Mouse (Mus musculus) cerebellum, adult 18-20 months (tissue): ENCODE data around the gene Naf1.

Experiments
- DNase-seq, 2 experiments: peaks; one replicate each; pipeline ENCODE4 v3.0.0; 2021

The Naf1 gene

DNA sequence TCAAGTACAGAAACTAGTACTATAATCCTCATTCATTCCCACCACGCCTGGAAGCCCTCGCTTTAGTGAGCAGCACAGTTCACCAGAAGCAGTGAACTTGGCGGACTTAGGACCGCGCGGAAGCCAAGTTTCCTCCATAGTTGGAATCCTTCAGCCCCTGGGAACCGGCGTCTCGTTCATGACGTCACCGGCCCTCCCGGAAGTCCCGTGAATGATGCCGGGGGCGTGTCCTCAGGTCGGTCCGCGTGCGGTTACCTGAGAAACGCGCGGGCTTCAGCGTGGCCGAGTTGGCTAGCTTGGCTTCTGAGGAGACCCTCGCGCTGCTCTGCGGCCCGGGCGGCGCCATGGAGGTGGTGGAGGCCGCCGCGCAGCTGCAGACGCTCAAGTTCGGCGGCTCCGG is at the start of gene Naf1:
TSS of gene Naf1 (plus strand) at position 195 of the 400 bp plus-strand sequence.
- DNase-seq: peak; percentile 94 to 98

DNA sequence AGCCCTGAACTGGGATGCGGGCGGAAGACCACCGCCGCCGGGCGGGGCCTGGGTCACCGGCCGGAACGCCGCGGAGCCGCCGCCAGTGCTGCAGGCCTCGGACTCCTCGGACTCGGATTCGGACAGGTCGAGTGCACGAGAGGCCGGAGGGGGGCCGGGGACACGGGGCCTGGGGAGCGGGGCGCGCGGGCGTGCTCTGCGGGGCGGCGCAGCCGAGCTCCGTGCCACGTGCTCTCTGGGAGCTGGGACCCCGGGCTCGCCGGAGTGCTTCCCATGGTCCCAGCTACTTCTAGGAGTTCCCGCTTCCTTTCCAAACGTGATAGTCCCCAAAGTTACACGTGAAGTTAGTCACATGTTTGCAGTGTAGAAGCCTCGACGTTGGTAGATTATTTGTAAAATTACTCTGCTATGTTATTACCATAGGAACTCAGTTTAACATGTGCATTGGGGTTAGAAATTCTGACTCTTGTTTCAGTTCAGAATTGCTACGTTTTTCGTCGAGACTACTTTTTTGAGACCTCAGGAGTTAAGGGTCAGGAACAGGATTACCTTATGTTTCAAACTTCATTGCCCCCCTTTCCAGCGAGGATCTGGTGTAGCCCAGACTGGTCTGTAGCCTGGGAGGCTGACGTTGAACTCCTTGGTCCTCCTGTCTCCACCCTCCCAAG is 1.0 kb downstream of the Naf1 start:
- DNase-seq: peak; percentile 23 to 51

GRCm38 (mm10) chr8:66861589-66862500 is 1.8 kb downstream of the Naf1 start:
- no peak for DNase-seq

DNA sequence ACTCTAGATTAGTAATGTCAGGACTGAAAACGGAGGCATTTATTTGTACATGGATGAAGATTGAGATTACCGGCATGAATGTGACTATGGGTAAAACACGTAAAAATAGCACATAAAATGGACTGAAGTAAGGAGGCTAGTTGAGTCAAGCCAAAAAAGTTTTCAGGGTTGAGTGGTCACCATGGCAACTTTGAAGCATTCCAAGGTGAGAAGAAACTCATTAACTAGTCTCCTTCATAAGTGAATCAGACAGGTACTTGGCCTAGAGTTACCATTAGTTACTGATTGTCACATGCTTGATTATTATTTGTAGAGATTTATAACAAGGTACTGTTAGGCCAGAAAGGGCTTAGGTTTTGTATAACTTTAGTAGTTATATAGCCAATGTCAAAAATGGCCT is 3.7 kb downstream of the Naf1 start:
- no peak for DNase-seq

DNA sequence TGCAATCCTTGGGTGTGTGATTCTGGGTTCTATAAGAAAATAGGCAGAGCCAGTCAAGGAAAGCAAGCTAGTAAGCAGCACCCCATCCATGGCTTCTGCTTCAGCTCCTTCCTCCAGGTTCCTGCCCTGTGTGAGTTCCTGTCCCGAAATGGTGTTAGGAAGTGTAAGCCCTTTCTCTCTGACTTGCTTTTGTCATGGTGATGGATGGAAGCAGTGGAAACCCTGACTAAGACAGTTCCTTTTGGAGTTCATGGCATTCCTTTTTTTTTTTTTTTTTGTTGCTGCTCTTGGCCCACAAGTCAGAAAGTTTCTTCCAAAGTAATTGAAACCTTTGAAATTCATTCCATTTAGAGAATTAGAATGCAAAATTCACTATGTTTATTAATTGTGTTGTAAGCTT is 5.1 kb downstream of the Naf1 start:
- DNase-seq: no peak

GRCm38 (mm10) chr8:66867679-66868078 is 7.7 kb downstream of the Naf1 start:
- DNase-seq: no peak

- no peak for DNase-seq
Measured at GRCm38 (mm10) chr8:66869211-66869932, 9.4 kb downstream of the Naf1 start.

DNA sequence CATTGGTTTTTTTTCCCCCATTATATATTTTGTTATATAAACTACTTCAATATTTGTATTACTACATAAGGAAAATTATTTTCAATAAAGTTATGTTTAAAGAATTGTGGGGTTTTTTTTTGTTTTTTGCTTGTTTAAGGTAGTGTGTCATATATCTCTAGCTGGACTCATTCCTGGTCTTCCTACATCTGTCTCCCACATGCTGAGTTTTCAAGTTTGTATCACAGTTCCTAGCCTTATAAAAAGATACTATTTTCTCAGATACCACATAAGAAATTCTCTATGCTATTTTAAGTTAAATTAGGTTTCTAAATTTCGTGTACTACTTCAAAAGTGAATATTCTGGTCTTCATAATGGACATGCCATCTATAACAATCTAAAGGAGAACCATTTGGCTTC is 23.8 kb downstream of the Naf1 start:
- no peak for DNase-seq

GRCm38 (mm10) chr8:66891879-66892278 is 31.9 kb downstream of the Naf1 start:
- no peak for DNase-seq

- no peak for DNase-seq
Measured at GRCm38 (mm10) chr8:66905000-66905399, 45.0 kb downstream of the Naf1 start.

DNA sequence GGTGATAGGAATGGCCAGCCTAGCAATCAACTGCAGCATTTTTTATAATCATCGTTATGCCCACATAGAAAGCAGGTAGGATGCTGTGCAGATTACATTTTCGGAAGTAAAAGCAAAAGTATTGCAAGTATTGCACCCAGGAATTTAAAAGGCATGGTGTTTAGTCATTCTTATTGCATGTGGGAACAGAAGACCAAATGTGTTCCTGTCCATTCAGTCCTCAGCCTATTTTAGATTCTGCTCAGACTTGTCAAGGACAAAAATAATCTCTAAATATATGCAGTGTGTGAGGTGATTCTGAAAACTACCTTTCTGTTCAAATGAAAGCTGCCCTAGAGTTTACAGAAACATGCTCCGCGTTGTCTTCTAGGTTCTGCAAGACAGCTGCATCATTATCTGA is 45.5 kb downstream of the Naf1 start:
- no peak for DNase-seq

- DNase-seq: no peak
Measured at GRCm38 (mm10) chr8:66906116-66906515, 46.1 kb downstream of the Naf1 start.

DNA sequence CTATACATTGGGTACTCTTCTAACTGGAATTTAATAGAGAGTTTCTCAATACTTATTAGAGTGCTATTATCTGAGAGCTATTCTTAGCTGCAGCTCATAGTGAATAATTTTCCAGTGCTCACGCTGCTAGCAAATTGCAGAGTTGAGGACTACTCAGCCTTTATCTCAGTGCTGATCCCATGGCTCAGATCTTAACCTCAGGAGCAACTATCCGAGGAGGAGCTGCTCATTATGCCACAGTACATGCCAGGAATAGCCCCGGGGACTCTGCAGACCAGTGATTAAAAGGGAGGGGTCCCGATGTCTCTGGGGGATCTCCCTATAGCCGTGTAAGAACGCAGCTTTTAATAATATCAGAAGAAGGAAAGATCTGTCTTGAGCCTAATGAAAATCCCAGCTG is 50.7 kb downstream of the Naf1 start:
- no peak for DNase-seq

- peak in 1 of 2 experiments; percentile 9 for DNase-seq
Measured at GRCm38 (mm10) chr8:66913616-66914536, 53.9 kb downstream of the Naf1 start.

DNA sequence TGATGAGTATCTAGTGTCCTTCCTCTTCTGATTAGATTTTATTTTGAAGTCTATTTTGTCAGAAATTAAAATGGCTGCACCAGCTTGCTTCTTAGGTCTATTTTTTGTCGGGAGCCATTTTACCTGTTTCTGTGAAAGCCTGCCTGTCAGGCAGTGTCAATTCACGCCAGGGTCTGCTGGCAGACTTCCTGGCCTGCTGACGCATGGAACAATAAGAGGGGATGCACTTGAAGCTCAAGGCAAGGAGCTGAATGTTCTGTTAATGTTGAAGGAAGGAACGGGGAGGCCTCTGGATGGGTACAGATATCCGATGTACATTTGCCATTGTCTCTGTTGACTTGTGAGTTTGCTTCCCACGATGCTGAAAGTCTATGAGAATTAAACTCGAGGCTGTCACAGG is 56.0 kb downstream of the Naf1 start:
- no peak for DNase-seq

- no peak for DNase-seq
Measured at GRCm38 (mm10) chr8:66917695-66918467, 57.9 kb downstream of the Naf1 start.

GRCm38 (mm10) chr8:66918471-66918870 is 58.5 kb downstream of the Naf1 start:
- no peak for DNase-seq

DNA sequence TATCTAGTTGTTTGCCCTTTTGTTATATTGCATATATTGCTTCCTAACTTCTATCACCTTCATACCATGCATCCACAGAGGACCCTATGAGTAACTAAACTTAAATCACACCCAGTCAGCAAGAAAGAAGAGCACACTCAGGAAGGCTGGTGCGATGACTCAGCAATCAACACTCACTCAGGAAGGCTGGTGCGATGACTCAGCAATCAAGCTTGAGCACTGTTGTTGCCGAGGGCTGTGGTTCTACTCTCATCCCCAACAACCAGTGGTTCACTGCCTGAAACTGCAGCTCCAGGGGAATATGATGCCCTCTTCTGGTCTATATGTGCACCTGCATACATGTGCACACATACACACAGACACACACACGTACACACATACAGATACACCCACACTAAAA is 73.7 kb downstream of the Naf1 start:
- DNase-seq: no peak

DNA sequence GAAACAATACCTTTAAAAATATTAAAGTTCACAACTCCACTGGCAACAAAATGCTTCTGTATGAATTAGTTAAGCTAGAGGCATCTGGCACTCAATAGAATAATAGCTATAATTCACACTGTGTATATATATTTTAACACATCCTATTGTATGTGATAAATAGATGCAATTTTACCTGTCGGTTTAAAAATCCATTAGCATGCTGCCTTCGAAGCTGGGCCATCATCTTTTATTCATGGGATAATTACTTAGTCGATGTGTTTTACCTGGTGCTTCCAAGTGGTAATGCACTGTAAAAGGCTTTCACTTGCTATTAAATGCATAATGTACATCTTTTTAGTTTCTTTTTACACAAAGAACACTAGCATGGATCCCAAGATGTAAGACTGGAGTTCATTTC is 76.2 kb downstream of the Naf1 start:
- no peak for DNase-seq
